Mouse (Mus musculus) megakaryocyte-erythroid progenitor cell, adult 5-6 weeks (primary cell): ENCODE measurements around the gene Rd3. TPM values are rescaled to one million over a fixed set of nuclear protein-coding genes. Genes with fewer than 3 reads are reported as not detected.

Source experiments
- ATAC-seq: replicated peaks from 2 replicates; pipeline ENCODE4 v1.8.0; 2016; ENCODE audit warnings: mild to moderate bottlenecking, inconsistent platforms; ENCODE audit not compliant: severe bottlenecking, poor library complexity, low FRiP score, low TSS enrichment
- total RNA-seq, 2 experiments: library from RNA; stranded (forward) in 1 of 2; stranded (reverse) in 1 of 2; fragments of 200-1000, 215-1000 nt in 1 of 2; fragments of >200 nt in 1 of 2; fragmentation: Nextera tagmentation in 1 of 2; gene quantifications; 2 replicates each; pipeline ENCODE4 v1.2.3; 2014 to 2017

Gene Rd3
- total RNA-seq (2014; fragmentation: Nextera tagmentation) (not detected in 2 replicates), total RNA-seq (2017) (not detected in 2 replicates)

DNA sequence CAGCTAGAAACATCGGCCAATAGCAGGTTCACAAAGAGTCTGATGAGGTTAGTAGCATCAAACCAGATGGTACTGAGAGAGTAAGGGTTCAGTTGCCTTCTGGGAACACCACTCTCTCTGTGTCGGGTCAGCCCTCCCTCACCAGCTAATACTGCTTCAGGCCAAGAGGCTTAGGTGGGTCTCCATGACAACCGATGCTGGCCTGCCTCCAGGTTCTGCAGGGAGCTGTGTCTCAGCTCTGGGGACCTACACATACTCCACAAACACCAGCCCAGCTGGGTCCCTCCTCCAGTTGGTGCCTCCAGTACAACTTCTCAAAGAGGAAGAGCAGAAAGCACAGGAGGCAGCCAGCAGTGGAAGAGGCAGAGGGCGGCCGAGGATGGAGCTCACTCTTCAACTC is at the start of gene Rd3:
Gene Rd3, plus strand, starts transcription at position 184 of the 400 bp plus-strand sequence.
- ATAC-seq: no peak

DNA sequence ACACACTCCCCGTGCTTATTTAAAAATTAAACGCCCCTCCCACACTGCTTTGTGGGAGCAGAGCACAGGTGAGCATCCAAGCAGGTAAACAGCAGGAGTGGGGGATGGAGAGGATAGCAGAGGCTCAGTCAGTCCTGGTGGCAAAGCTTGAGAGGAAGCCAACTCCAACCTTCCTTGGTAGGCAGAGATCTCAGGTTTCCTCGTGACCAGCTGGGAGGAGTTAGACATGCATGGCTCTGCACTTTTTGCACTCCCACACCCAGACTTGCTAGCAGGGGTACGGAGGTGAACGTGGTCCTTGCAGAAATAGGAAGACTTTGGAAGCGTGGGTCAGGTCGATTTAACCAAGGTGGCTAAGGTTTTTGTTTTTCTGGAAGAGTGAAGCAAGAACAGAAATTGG is 48.8 kb upstream of the Rd3 start:
- no peak for ATAC-seq

DNA sequence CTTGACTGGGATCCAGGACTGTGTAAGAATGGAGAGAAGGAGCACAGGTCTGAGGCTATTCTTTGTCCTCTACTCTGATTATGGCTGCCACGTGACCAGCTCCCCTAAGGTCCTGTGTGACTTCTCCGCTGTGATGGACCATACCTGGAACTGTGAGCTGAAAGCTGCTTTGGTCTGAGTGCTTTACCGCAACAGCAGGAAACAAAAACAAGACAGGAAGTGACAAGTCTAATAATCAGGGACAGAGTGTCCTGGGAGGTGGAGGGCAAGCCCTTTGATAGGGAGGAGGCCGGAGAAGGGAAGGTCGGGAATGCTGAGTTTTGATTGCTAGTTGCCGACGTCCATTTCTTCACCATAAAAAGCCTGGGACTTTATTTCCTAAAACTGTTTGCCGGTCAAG is 48.1 kb upstream of the Rd3 start:
- no peak for ATAC-seq

DNA sequence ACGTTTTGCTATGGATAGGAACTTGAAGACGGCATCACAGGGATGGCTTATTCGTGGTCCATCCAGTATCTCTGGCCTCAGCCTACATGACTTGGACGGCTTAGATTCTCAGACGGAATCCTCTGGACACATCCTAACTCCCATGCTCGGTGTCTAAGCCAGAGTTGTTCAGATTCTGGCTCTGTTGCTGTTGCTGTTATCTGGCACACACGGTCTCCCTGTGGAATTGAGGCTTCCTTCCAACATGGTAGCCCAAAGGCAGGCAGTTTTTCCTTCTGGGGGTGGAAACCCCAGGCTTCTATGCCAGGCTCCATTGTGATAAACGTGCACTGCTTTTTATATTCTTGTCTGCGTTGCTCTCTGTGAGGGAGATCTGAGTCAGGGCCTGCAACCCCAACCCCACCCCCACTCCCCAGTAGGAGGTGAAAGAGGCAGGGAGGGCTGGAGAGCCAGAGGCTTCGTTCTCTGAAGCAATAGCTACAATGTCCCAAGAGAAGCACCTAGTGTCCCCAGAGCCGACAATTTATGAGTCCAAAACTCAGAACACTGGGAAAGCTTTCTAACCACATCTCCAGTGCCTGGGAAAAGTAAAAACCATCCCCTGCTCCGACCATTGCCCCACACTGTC is 47.2 kb upstream of the Rd3 start:
- ATAC-seq: no peak

DNA sequence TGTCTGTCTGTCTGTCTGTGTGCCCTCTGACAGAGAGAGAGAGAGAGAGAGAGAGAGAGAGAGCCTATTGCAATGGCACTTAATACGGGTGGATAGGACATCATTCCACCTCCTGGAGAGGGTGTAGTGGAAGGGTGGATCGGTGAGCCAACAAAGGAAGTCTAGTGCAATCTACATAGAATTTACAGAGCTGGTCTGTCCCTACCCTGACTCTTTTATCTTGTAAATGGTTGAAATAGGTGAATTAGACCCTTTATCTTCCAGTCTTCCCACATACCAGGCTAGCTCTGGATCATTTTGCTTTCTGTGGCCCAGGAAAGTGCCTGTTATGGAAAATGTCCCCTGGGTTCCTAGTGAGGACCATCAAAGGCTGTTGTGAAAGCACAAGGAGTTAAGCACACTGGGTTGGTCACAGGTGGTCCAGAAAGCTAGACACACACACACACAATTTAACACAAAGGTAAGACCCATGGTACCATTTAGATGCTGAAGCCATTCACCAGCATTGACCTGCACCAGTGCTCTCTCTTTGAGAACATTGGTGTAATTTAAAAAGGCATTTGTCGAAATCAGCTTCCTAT is 46.6 kb upstream of the Rd3 start:
- no peak for ATAC-seq

DNA sequence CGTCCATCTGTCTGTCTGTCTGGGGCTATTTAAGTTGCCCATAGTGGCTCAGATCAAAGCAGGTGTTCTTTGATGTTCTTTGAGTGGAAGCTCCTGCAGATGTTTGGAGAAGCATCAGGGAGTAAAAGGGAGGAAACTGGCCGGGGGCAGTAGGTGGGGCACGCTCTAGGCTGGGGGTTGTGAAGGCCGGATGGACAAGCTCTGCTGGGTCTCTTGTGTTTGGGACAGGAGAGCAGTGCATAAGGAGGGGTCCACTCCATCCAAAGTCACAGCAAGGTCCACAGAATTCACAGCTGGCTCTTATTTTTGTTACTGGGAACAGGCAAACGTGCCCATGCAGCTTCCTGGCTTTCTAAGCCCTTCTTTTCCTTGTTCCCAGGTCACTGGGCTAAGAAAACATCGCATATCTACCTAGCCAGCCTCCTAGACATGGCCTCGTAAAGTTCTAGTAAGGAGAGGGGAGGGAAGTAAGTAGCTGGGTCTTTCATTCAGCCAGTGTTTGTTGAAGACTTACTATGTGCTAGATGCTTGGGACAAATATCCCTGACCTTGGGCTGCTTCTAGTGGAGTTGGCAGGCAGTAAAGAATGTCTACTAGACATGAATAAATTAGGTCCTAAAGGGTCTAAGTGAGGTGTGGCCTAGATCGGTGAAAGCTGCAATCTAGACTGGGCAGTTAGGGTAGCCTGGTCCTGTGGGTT is 44.7 kb upstream of the Rd3 start:
- ATAC-seq: no peak

DNA sequence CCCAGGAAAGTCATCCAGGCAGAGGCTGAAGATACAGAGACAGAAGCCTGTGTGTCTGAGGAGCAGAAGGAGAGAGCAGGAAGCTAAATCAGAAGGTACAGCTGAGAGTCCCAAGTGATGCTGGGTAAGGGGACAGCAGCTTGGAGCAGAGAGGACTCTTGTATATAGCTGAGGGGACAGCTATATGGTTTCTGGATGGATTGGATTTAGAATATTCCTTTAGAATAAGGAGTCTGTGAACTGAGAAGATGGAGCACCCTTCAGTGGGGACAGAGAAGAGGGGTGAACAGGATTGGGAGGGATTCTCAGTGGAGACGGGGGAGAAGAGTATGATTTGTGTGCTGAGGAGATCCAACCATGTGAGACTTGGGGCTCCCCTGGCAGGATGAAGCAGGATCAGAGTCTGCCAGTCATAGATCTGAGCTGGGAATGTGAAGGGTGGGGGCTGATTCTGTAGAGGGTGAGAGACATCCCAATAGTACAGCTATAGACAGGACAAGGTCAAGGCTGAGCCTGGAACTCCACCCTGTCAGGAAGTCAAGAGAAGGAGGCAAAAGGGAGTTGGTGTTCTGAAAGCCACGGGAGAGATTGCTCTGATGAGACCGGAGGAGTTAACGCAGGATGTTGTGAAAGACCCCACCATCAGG is 44.1 kb upstream of the Rd3 start:
- ATAC-seq: 0 out of 2 replicates have a peak, but pooled peaks have one; percentile 30

DNA sequence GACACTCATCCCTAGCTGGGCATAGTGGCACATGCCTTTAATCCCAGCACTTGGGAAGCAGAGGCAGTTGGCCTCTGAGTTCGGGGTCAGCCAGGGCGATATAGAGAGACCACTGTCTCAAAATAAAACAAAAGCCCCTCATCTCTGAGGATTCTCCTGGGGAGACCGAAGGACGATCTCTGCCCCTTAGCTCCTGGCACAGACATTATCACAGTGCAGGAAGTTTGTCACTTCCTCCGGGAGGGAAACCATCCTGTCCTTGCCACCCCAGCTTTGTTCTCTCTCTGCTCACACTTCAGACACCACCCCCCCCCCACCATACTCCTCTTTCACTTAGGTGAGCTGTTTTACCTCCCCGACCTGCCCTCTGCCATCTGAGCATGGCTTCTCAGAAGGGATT is 33.5 kb upstream of the Rd3 start:
- no peak for ATAC-seq

DNA sequence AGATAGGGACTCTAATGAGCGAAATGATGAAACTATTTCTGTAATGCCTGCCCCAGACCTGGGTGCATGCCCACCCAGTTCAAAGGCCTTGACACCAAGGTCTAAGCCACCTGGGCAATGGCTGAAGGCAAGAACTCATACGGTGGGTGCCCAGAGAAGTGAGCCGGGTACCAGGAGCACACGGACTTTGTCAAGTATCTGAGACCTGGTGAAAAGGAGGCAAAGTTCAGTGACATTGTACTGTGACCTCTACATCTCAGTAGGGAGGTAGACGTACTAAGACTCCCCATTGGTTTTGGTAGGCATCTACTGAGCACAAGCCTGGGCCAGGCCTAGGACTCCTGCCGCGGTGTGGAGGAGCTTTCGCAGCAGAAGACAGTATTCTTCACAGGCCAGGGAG is 31.8 kb upstream of the Rd3 start:
- no peak for ATAC-seq

DNA sequence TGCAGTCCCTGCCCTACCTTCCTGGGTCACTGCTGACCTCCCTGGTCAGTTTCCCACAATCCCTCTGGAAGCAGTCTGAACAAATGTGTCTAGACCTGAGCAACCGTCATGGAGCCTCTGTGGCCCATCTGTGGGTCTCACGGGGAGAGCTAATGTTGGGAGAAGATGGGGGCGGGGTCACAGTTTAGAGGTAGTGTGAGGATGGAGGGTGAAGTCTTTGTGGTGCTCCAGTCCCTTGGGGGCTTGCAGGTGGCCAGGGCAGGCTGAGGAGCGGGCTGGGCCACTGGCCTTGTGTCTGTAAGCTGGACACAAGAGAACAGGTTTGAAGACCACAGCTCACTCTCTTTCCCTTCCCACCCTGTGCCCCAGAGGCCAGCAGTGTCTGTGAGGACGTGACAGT is 31.4 kb upstream of the Rd3 start:
- no peak for ATAC-seq

DNA sequence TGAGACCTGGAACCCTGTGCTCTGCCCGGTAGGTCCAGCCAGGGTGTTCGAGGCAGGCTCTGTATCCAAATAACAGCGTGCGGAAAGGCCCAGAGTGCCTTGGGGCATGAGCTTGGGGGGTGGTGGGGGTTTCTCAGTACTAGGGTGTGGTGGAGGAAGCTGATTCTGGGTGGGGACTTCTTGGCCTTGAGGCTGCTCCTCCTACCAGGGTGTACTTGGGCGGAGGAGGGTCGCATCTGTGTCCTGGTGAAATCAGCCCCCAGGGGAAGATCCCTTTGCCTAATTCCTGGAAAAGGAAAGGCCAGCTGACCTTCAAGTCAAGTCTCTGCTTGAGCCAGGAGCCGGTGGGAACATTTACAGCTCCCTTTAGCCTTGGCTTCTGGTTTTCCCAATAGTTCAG is 30.9 kb upstream of the Rd3 start:
- ATAC-seq: no peak

DNA sequence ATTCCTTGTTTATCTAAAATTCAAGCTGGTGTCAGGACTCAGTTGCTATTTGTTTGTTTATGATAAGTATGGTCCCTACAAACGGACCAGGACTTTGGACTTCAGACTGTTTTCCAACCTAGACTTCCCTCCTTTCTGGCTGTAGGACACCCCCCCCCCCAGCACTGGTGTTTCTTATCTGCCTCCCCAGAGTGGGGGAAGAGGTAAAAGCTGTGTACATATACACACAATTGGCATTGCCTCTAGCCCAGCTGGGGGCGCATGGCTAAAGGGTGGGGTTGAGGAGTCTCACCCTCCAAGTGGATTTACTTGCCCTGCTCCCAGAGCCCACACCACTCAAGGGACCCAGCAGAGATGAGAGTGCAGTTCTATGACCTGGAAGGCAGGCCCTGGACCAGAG is 30.3 kb upstream of the Rd3 start:
- ATAC-seq: no peak

DNA sequence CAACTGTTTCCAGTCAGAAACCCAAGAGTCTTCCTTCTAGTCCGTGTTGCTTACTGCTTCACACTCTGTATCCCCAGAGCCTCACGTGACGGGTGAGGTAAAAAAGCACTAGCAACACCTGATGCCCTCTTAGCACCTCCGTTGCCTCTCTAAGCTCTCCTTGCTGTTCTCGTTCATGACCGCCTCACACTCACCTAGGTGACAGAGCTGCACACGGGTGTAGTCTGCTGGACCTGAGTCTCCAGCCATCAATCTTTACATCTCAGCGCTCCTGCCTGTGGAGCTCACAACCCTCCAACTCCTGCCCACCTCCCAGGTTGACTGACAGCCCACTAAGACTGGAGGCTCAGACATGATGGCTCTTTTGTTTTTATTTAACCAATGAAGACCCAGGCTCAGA is 29.4 kb upstream of the Rd3 start:
- ATAC-seq: no peak

DNA sequence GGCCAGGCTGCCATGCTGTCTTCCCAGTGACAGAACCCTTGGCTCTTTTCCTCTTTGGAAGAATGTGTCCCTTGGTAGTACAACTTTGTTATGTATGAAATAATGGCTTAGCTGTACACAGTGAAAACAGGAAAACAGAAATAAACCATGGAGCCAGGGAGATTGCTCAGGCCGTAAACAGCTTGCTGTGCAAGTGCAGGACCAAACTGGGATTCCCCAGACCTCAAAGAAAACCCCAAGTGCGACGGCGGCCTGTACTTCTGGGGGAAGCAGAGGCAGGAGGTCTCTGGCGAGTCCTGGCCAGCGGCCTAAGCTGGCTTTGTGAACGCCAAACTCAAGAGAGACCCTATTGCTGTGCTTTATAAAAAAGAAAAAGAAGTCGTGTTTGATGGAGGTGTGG is 28.6 kb upstream of the Rd3 start:
- no peak for ATAC-seq

DNA sequence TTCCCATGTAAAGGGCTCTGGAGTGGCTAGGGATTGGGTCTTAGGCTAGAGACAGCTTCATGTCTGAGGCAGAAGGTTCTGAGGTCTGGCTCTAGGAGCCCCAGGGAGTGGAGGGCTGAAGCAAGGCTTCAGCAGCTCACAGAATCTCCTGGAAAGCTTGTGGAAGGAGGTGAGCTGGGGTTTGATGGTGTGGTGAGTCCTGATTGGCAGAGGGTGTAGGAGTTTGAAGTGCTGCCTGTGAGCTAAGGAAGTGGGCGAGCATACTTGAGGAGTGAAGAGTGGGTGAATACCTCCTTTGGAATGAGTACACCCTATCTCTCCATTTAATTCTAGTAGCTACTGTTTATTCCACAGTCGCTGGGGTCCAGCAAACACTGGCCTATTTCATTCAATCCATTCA is 26.6 kb upstream of the Rd3 start:
- ATAC-seq: no peak

DNA sequence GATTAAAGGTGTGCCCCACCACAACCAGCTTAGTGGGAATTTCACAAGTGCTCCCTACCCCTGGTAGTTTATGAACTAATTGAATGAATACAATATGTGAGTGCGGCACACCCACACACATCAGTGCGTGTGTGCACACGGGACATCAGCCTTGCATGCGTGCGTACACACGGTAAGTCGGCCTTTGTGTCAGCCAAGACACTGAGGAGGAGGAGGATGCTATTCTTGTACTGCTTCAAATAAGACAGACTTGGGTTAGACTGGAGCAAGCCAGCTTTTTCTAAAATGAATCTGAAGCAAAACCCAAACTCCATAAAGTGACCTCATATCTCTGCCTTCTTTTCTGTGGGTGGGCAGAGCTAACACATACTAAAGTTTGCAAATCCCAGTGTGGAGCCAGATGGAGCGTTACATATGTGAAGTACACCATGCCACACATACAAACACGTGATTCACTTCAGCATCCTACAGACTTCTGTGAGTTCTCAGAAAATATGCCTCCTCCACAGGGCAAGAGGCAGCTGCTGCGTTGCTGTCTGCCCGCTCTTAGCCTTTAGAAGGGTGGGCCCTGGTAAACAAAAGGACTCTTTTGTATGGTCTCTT is 24.3 kb upstream of the Rd3 start:
- no peak for ATAC-seq

DNA sequence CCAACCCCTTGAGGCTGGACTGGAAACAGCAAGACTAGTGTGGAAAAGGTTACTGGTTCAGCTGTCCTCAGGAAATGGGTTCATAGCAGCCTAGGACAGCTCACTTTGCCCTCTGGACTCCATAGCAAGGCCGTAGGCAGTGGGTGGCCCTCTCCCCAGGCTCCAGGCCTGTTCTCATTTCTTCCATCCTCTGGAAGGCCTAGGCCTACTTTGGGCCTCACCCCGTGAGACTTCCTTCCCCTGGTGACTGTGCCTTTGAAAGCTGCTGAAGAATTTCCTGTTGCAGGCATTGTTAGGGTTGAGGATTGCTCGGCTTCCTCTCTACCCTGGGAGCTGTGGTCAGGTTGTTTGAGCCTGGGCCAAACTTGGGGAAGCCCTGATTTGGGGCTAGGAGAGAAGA is 22.1 kb upstream of the Rd3 start:
- no peak for ATAC-seq

DNA sequence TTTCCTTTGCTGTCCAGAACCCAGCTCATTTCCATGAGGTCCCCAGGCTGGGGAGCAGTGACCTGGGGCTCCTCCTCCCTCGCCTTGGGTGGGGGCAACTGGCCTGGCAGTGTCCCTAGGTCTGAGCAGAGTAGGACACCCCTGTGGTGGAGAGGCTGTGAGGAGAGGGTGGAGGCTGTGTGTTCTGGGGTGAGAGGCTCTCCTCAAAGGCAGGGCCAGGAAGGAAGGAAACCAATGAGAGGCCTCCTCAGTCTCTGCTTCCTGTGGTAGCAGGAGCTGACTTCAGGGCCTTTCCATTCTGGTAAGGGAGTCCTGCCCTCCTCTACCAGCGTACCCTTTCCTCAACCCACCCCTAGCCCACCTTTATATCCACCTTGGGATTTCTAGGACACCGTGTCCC is 20.9 kb upstream of the Rd3 start:
- no peak for ATAC-seq

DNA sequence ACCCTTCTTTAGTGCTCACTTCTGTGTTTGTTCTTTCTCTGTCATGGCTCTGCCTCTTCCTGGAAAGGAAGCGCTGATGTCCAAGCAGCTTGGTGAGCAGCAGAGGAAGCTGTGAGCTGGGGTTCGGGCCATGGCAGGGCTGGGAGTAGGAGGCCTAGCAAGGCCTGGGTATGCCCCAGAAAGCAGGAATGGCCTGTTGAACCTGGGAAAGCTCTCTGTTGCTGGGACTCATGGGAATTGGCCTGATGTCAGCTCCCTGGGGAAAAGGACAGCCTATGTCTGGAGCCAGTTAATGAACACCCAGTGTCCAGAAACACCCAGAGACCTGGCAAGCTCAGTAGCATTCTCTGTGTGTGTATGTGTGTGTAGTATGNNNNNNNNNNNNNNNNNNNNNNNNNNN is 20.3 kb upstream of the Rd3 start:
- no peak for ATAC-seq

DNA sequence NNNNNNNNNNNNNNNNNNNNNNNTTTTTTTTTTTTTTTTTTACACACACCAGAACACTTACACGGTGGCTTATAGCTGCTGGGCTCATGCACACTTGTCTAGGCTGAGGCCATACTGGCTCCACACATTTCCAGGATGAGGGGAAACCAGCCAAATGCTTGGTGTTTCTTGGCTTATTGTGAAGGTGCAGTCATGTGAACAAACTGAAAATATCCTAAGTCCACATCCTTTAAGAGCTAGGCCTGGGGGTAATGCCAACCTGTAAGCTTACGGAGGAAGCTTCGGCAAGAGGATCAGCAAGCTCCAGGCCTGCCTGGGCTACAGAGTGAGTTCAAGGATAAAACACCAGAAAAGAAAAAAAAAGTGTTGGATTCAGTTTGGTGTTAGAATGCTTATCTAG is 19.8 kb upstream of the Rd3 start:
- no peak for ATAC-seq
